Mouse (Mus musculus) right cerebral cortex, postnatal 4 days (tissue): ENCODE data around the gene Cst11.
"Not testable (repeated sequence)": the region's sequence is repeated elsewhere in the genome, so short reads cannot be mapped to it uniquely, and the experiment has no call there.

Experiments used
- DNase-seq: peaks from one replicate; pipeline ENCODE4 v3.0.0-alpha.2; 2022

Gene Cst11

DNA sequence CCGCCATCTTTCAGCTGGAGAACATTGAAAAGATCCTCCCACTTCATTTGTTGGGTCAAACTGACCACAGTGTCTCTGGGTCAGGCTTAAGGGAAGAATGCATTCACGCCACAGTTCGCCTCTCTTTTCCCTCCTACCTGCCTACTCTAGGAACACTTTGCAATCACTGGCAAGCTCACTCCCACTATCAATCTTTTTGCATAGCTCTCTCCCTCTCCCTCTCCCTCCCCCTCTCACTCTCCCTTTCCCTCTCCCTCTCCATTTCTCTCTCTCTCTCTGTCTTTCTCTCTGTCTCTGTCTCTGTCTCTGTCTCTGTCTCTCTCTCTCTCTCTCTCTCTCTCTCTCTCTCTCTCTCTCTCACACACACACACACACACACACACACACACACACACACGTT is at the start of gene Cst11:
Cst11 (minus strand) TSS at position 101 of the 400 bp plus-strand sequence.
- not testable (repeated sequence) for DNase-seq

- DNase-seq = no peak
Observed at GRCm38 (mm10) chr2:148819909-148820308, 48.6 kb upstream of the Cst11 start, which contains the start of gene Cst13. Cst13 (plus strand) TSS chr2:148820081.

- no peak for DNase-seq
Observed at GRCm38 (mm10) chr2:148806696-148807095, 35.4 kb upstream of the Cst11 start.

DNA sequence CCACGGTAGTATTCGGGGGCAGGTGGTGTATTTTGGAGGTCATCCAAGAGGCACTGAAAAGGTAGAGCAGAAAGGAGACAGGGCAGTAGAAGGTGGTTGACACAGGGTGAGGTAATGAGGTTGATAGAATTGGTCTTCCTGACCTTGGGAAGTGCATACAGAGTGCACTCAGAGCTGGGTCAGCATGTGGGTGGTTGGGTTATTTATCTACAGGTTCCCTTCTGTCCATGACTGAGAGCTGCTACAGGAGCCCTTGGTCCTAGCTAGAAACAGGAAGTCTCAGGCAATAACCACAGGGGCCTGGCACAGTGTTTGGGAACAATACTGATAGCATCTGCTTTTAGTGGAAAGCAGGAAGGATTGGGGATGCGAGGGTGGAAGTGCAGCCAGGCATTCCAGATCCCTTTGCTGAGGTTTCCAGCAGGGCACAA is 30.2 kb upstream of the Cst11 start:
- no peak for DNase-seq

DNA sequence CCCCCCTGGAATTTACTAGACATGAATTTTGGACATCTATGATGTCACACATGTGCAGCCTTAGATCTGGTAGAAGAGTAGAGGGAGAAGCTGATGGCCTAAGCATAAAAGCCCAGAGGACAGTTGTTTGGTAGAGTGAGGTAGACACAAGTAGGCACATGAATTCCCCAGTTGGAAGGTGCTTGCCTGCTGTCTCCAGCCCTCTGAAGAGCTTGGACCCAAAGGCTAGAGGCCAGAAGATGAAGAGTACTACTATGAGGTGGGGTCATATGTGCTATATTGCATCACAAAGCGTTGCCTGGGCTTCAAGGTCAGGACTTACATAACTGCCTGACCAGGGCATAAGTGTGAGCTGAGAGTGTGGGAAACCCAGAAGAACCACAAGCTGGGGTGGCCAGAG is 27.2 kb upstream of the Cst11 start, which contains the start of gene Cst8:
Cst8 (plus strand) TSS at position 301 of the 400 bp plus-strand sequence.
- DNase-seq = no peak

GRCm38 (mm10) chr2:148789142-148789541 is 17.8 kb upstream of the Cst11 start, which contains the start of gene Cst12:
Cst12 (plus strand) TSS chr2:148789361.
- no peak for DNase-seq

DNA sequence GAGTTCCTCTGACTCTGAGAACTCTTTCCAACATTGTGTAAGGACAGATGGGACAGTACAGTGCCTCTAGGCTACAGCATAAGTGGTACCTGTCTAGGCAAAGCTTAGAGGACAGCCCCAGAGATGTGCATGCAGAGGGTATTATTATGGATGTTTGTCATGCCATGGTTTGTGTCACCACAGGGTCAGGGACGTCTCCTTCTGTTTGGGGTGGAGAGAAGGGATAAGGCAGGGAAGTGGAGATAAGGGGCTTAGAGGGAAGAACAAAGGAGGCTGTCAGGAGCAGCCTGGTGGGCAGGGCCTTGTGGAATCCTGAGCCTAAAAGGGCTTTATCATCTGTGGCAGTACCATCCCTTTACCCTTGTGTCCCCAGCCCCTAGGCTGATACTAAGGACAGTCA is 10.4 kb upstream of the Cst11 start, which contains the start of gene 8030411F24Rik:
8030411F24Rik (plus strand) TSS at position 301 of the 400 bp plus-strand sequence.
- no peak for DNase-seq

- no peak for DNase-seq
Observed at GRCm38 (mm10) chr2:148763648-148764388, 7.5 kb downstream of the Cst11 start.

DNA sequence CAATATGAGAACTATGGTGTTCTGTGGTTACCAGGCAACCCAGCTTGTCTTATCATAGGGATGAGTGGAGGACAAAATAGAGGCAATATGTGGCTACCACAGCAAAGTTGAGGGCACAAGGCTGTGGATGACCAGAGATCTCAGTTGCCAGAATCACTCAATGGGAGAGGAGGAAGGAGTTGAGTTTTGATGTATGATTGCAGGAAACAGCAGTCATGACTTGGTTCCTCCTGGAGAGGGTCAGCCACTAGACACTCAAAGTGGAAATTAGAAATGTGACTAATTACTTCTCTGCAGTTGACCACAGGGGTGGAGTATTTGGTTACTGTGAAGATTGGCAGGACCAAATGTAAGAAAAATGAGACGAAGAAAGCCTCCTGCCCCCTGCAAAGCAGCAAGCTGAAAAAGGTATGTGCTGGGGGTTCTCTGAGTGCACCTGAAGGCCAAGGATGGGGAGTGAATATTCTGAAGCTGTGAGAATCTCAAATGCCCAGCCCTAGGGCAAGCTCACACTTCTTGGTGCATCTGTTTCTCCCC is 16.9 kb downstream of the Cst11 start:
- DNase-seq = no peak

DNA sequence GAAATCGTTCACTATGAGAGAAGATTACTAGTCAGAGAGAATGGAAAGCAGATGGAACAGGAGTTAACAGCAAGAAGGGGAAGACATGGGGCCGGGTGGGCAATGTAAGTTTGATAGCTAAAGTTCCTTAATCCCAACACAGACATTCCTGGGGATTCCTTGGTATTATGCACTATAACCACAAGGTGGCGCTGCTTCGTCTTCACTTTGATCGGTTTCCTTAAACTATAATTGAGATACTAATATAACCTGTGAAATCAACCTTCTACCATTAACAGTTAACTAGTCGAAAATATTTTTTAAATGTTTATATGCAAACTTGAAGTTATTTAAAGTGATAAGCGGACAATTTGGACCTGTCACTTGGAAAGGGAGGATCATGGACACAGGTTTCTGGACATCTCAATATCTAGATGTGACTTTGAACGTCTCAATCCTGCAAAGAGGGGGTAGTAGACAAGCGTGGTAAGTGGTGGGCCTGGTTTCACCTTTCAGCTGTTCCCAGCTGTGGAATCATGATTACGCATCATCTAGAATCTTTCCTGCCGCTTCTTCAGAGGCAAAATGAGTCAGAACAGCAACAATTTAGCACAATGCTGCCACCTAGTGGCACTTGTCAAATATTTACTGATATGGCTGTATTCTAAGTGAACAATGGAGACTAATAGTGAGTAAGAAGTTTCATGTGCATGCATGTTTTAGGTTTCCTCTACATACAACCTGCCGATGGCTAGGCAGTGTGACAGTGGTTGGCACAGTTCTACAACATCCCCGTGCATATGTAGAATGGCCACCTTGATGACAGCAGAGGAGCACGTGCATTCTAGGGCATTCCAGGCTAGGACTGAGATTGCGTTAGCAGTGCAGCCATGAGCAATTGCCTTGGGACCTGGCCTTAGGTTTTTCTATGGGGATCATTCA is 19.1 kb downstream of the Cst11 start:
- peak; percentile 71 for DNase-seq

GRCm38 (mm10) chr2:148750058-148750457 is 21.2 kb downstream of the Cst11 start, which contains the start of gene Cstl1:
Cstl1 (plus strand) TSS chr2:148750358.
- DNase-seq = no peak

- DNase-seq = no peak
Observed at GRCm38 (mm10) chr2:148743846-148744407, 27.4 kb downstream of the Cst11 start.

- peak; percentile 38 for DNase-seq
Observed at GRCm38 (mm10) chr2:148743001-148743400, 28.3 kb downstream of the Cst11 start.

- DNase-seq = peak; percentile 90
Observed at GRCm38 (mm10) chr2:148732327-148733000, 38.8 kb downstream of the Cst11 start, which contains the start of gene Napb. Napb (minus strand) TSS chr2:148732467.

DNA sequence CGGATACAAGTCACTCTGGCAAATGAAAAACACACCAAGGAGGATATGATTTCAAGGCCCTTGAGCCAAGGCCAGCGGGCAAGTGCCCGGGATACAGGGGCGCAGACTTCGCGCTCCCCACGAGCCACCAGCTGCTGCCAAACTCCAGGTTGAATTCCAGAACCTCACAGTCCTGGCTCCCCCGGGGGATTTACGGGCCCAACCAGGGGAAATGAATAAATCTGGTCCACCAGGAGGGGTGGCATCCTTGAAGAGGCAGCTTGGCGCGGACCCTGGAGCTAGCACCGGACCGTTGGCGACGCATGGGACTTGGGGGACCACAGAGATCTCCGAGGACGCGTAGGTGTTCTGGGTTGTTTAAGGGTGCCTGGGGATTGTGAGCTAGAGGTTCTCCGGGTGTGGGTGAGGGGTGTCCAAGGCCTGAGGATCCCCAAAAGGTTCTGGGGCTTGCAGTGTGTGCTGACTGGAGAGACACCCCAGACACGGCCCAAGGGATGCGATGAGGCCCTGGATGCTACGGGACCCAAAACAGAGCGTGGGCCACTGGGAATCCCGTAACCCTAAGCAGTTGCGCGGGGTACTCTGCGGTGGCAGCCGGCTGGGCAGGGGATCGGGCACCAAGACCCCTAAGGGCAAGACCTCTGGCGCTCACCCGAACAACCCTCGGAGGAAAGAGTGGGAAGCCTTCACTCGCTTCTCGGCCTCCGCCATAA is 39.5 kb downstream of the Cst11 start:
- DNase-seq = peak; percentile 37

GRCm38 (mm10) chr2:148719271-148719995 is 51.9 kb downstream of the Cst11 start:
- DNase-seq = no peak
